Mouse (Mus musculus) hindbrain, embryonic 15.5 days (tissue): ENCODE results near the gene Milr1. TPM values are rescaled to one million over a fixed set of nuclear protein-coding genes. Genes with fewer than 3 reads are reported as not detected.
"Not testable (repeated sequence)": the region's sequence is repeated elsewhere in the genome, so short reads cannot be mapped to it uniquely, and the experiment has no call there.

ENCODE experiments used
- ATAC-seq: fragments of 200-750 bp; cut with Nextera tagmentation; 2 replicates; pipeline ENCODE4 v1.8.0; 2017; ENCODE audit warnings: low read depth, moderate number of reproducible peaks, moderate TSS enrichment; ENCODE audit not compliant: low FRiP score
- H3K27ac ChIP-seq: fragments of 300-500 bp; sonication (generic); replicated peaks from 2 replicates; pipeline ENCODE4 v1.5.1; 2015; ENCODE audit warnings: mild to moderate bottlenecking, inconsistent platforms
- H3K27me3 ChIP-seq: fragments of 300-500 bp; sonication (generic); 2 replicates; pipeline ENCODE4 v1.6.1; 2015; ENCODE audit warnings: control low read depth, inconsistent platforms
- H3K36me3 ChIP-seq: fragments of 300-500 bp; sonication (generic); 2 replicates; pipeline ENCODE4 v1.6.1; 2015; ENCODE audit warnings: control low read depth, inconsistent platforms
- H3K4me1 ChIP-seq: fragments of 300-500 bp; sonication (generic); replicated peaks from 2 replicates; pipeline ENCODE4 v1.6.1; 2015; ENCODE audit warnings: control low read depth, inconsistent platforms
- H3K4me2 ChIP-seq: fragments of 300-500 bp; sonication (generic); 2 replicates; pipeline ENCODE4 v1.6.1; 2015; ENCODE audit warnings: moderate library complexity, mild to moderate bottlenecking, inconsistent platforms
- H3K4me3 ChIP-seq: fragments of 300-500 bp; sonication (generic); 2 replicates; pipeline ENCODE4 v1.5.1; 2015; ENCODE audit warnings: mild to moderate bottlenecking, inconsistent platforms
- H3K9ac ChIP-seq: fragments of 300-500 bp; sonication (generic); 2 replicates; pipeline ENCODE4 v1.6.1; 2015; ENCODE audit warnings: inconsistent platforms
- H3K9me3 ChIP-seq: fragments of 300-500 bp; sonication (generic); 2 replicates; pipeline ENCODE4 v1.6.1; 2016; ENCODE audit warnings: control low read depth, inconsistent platforms
- WGBS: fragments of 180-500 bp; shearing (Covaris S2); methylation state at CpG from one replicate; pipeline ENCODE4 v1.1.7; 2015; 5-methylcytosine and 5-hydroxymethylcytosine counted together
- polyA plus RNA-seq: library from polyadenylated mRNA; unstranded; fragments of >200 nt; fragmentation: Nextera tagmentation; extraction: Ambion mirVana; gene quantifications from 2 replicates; pipeline ENCODE4 v1.2.1, GENCODE M21; 2015

Milr1 gene
- polyA plus RNA-seq, 1 experiment from 2014 or later, result 0.70 TPM

- Histone ChIP-seq H3K9ac (no peak overlapping the region), H3K36me3 (no peaks in the 10 kb centered on the region), H3K4me3 (no peak overlapping the region), H3K27ac (no peak overlapping the region), H3K27me3 (no peaks in the 10 kb centered on the region), H3K4me2 (no peak overlapping the region), H3K4me1 (no peaks in the 10 kb centered on the region), H3K9me3 (no peaks in the 10 kb centered on the region)
- ATAC-seq, result no peak
- WGBS, result 92% methylated on average over 8 of the region's 8 CpGs
Observed at GRCm38 (mm10) chr11:106720379-106720778, 30.6 kb upstream of the Milr1 start.

- H3K4me1 ChIP-seq, result no peaks in the 10 kb centered on the region
- ATAC-seq, result no peak
- H3K27me3 ChIP-seq, result no peaks in the 10 kb centered on the region
- no peak overlapping the region for H3K4me3 ChIP-seq
- no peaks in the 10 kb centered on the region for H3K36me3 ChIP-seq
- H3K9me3 ChIP-seq, result no peaks in the 10 kb centered on the region
- WGBS, result 23% methylated on average over 7 of the region's 7 CpGs
- no peak overlapping the region for H3K27ac ChIP-seq
- H3K9ac ChIP-seq, result no peak overlapping the region
- H3K4me2 ChIP-seq, result no peak overlapping the region
Observed at GRCm38 (mm10) chr11:106722831-106723361, 28.1 kb upstream of the Milr1 start.

GRCm38 (mm10) chr11:106723611-106724125, 27.4 kb upstream of the Milr1 start:
- Histone ChIP-seq H3K27me3 (no peaks in the 10 kb centered on the region), H3K36me3 (no peaks in the 10 kb centered on the region), H3K4me2 (peak overlapping the region; percentile 27; the same call in 1 of the 2 replicates), H3K27ac (no peak overlapping the region), H3K9me3 (no peaks in the 10 kb centered on the region), H3K4me3 (no peak overlapping the region), H3K9ac (no peak overlapping the region), H3K4me1 (no peaks in the 10 kb centered on the region)
- 77% methylated on average over 15 of the region's 15 CpGs for WGBS
- ATAC-seq, result no peak

GRCm38 (mm10) chr11:106724176-106724915, 26.7 kb upstream of the Milr1 start:
- Histone ChIP-seq H3K9me3 (no peaks in the 10 kb centered on the region), H3K27ac (no peak overlapping the region), H3K36me3 (no peaks in the 10 kb centered on the region), H3K4me1 (no peaks in the 10 kb centered on the region), H3K9ac (no peak overlapping the region), H3K4me3 (no peak overlapping the region), H3K4me2 (no peak overlapping the region), H3K27me3 (no peaks in the 10 kb centered on the region)
- 87% methylated on average over 10 of the region's 10 CpGs for WGBS
- no peak for ATAC-seq

- not testable (repeated sequence) for H3K36me3 ChIP-seq, H3K27ac ChIP-seq, H3K27me3 ChIP-seq, H3K9ac ChIP-seq, H3K9me3 ChIP-seq, ATAC-seq, H3K4me2 ChIP-seq, H3K4me3 ChIP-seq, H3K4me1 ChIP-seq
- 95% methylated on average over 9 of the region's 9 CpGs for WGBS
Observed at GRCm38 (mm10) chr11:106724916-106725235, 26.1 kb upstream of the Milr1 start.

- H3K27ac ChIP-seq, result no peak overlapping the region
- no peak overlapping the region for H3K4me3 ChIP-seq
- no peak overlapping the region for H3K4me2 ChIP-seq
- H3K27me3 ChIP-seq, result no peaks in the 10 kb centered on the region
- 33% methylated on average over 5 of the region's 5 CpGs for WGBS
- no peaks in the 10 kb centered on the region for H3K9me3 ChIP-seq
- no peaks in the 10 kb centered on the region for H3K36me3 ChIP-seq
- no peaks in the 10 kb centered on the region for H3K4me1 ChIP-seq
- no peak for ATAC-seq
- H3K9ac ChIP-seq, result no peak overlapping the region
Observed at GRCm38 (mm10) chr11:106727967-106728366, 23.1 kb upstream of the Milr1 start.

- Histone ChIP-seq H3K9me3 (no peaks in the 10 kb centered on the region), H3K27ac (no peak overlapping the region), H3K27me3 (no peaks in the 10 kb centered on the region), H3K4me1 (no peaks in the 10 kb centered on the region), H3K4me2 (no peak overlapping the region), H3K9ac (no peak overlapping the region), H3K4me3 (no peak overlapping the region), H3K36me3 (no peaks in the 10 kb centered on the region)
- ATAC-seq, result no peak
- WGBS, result 86% methylated on average over 10 of the region's 10 CpGs
Observed at GRCm38 (mm10) chr11:106728402-106729366, 22.3 kb upstream of the Milr1 start.

GRCm38 (mm10) chr11:106729656-106730055, 21.4 kb upstream of the Milr1 start:
- Histone ChIP-seq H3K36me3 (no peaks in the 10 kb centered on the region), H3K4me1 (no peaks in the 10 kb centered on the region), H3K27ac (no peak overlapping the region), H3K9me3 (no peaks in the 10 kb centered on the region), H3K4me3 (no peak overlapping the region), H3K27me3 (no peaks in the 10 kb centered on the region), H3K9ac (no peak overlapping the region), H3K4me2 (no peak overlapping the region)
- no peak for ATAC-seq
- WGBS, result 96% methylated on average over 1 of the region's 1 CpGs

GRCm38 (mm10) chr11:106730714-106731113, 20.3 kb upstream of the Milr1 start:
- no peaks in the 10 kb centered on the region for H3K9me3 ChIP-seq
- no peak overlapping the region for H3K4me3 ChIP-seq
- 78% methylated on average over 4 of the region's 4 CpGs for WGBS
- H3K27ac ChIP-seq, result no peak overlapping the region
- no peak overlapping the region for H3K4me2 ChIP-seq
- no peak for ATAC-seq
- no peaks in the 10 kb centered on the region for H3K27me3 ChIP-seq
- H3K36me3 ChIP-seq, result no peaks in the 10 kb centered on the region
- no peak overlapping the region for H3K9ac ChIP-seq
- no peaks in the 10 kb centered on the region for H3K4me1 ChIP-seq

- Histone ChIP-seq H3K4me3 (no peak overlapping the region), H3K27me3 (no peaks in the 10 kb centered on the region), H3K4me2 (no peak overlapping the region), H3K9me3 (no peaks in the 10 kb centered on the region), H3K27ac (peak overlapping the region; percentile 83), H3K9ac (no peak overlapping the region), H3K4me1 (peaks cover 18% of the 10 kb centered on the region), H3K36me3 (no peaks in the 10 kb centered on the region)
- WGBS, result 34% methylated on average over 3 of the region's 3 CpGs
- no peak for ATAC-seq
Observed at GRCm38 (mm10) chr11:106736614-106737013, 14.4 kb upstream of the Milr1 start.

- Histone ChIP-seq H3K36me3 (no peaks in the 10 kb centered on the region), H3K4me1 (peaks cover 18% of the 10 kb centered on the region), H3K4me2 (peak overlapping the region; percentile 16; the same call in 1 of the 2 replicates), H3K9me3 (no peaks in the 10 kb centered on the region), H3K27me3 (no peaks in the 10 kb centered on the region), H3K9ac (no peak overlapping the region; the same call in 1 of the 2 replicates), H3K27ac (peak overlapping the region; percentile 83), H3K4me3 (no peak overlapping the region)
- 8% methylated on average over 12 of the region's 12 CpGs for WGBS
- peak; percentile 79 for ATAC-seq
Observed at GRCm38 (mm10) chr11:106737178-106737621, 13.8 kb upstream of the Milr1 start.

- Histone ChIP-seq H3K4me1 (peaks cover 18% of the 10 kb centered on the region), H3K4me3 (no peak overlapping the region), H3K9me3 (no peaks in the 10 kb centered on the region), H3K27me3 (no peaks in the 10 kb centered on the region), H3K4me2 (no peak overlapping the region), H3K36me3 (no peaks in the 10 kb centered on the region), H3K9ac (no peak overlapping the region), H3K27ac (no peak overlapping the region)
- no peak for ATAC-seq
- WGBS, result 94% methylated on average over 2 of the region's 2 CpGs
Observed at GRCm38 (mm10) chr11:106739116-106739515, 11.9 kb upstream of the Milr1 start.
